Mouse (Mus musculus) urinary bladder, adult 2 months (tissue): Measurements from ENCODE around the gene Usp54. TPM values are rescaled to one million over a fixed set of nuclear protein-coding genes. Genes with fewer than 3 reads are reported as not detected.
"Not testable (repeated sequence)": the region's sequence is repeated elsewhere in the genome, so short reads cannot be mapped to it uniquely, and the experiment has no call there.

Experiments used
- DNase-seq: peaks from one replicate; pipeline ENCODE4 v3.0.0; 2022; ENCODE audit warnings: low spot score
- polyA plus RNA-seq: library from polyadenylated mRNA; depleted of rRNA; stranded (reverse); fragments of >200 nt; gene quantifications from 2 replicates; pipeline ENCODE4 v1.2.3, GENCODE M21; 2012

Usp54 gene
- polyA plus RNA-seq, 1 experiment = 16.0 TPM

DNA sequence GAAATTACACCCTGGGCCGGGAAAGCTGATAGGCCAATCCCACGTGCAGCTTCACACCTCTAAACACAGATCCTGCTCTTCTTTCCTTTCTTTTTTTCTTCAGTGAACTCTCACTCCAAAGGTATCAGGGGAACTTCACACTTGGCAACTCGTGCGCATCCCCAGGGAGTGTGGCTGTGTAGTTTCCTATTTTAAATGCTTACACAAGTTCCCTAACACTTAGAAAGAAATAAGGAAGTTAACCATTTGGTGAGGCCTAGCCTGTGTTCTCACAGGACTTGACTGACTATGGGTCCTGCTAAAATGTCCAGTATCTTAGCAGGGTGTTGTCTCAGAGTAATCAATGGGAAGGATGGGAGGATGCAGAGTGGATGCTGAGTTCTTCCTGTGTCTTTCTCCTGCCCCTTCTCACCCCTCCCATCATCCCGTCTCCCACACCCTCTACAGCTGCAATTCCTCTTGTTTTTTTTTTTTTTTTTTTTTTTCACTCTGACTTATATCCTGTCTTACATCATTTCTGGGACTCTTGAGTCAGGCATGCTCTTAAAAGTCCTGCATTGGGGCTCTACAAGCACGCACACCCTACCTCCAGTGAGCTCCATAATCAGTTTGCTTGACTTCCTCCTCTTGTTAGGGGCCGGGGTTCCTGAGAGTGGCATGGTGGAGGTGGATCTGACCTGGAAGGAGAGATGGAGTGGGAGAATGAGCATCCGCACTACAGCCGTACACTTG is 14.0 kb upstream of the Usp54 start:
- DNase-seq = no peak

DNA sequence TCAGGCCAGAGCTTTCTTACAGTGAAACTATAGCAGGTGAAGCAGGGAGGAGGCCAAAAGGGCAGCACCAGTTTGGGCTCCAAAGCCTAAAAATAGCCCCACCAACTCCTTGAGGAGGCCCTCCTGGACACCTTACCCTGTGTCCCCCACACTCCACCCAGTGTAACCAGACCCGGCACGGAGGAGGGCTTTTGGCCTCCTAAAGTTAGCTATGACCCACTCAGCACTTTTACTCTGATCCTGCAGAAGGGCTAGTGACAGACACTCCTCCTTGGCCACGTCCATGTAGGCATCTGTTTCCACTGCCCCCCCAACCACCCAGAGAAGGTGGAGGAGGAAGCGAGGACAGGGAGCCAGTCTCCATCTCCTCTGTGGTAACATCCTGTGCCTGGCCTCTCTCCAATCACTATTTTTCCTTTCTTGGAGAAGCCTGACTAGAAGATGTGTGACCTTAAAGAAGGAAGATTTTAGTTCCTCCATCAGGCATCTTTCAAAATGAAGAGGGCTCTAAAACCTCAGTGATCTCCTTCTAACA is 10.9 kb upstream of the Usp54 start:
- no peak for DNase-seq

DNA sequence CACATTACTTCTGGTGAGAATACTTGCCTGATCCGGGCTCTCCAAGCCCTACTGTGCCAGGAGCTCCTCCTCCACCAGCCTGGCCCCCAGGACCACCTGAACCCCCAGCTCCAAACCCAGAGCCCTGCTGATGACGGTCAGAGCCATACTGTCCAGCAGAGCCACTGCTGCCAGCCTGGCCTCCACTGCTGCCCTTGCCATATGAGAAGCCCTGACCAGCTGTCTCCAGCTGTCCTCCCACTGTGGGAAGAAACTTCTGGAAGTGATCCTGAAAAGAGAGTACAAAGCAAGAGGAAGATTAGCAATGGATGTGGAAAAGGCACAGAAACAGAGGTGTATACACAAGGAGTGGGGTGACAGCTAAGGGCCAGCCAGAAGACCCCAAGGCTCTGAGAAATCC is 10.1 kb upstream of the Usp54 start:
- no peak for DNase-seq

DNA sequence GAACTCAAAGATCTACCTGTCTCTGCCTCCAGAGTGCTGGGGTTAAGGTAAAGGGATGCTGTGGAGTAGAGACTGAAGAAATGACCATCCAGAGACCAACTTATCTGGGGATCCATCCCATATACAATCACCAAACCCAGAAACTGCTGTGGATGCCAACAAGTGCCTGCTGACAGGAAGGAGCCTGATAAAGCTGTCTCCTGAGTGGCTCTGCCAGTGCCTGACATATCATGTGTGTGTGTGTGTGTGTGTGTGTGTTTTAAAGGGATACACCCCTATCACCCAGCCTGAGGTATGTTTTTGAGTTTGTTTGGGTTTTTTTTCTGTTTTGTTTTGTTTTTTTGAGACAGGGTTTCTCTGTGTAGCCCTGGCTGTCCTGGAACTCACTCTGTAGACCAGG is 5.5 kb upstream of the Usp54 start:
- no peak for DNase-seq

DNA sequence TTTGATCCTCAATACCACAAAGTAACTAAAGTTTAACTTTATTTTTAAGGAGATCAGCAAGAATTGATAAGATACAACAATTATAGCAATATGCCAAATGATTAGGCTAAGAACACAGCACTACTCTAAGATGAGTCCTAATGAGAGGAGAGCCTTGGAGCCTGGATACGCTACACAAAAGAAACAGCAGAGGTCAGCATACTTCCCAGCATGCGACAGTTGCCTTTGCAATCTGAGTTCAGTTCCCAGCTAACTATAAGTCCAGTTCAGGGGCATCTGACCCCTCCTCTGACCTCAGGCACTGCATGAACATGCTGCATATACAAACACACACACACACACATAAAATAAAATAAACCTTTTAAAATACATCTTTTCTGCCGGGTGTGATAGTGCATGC is 4.7 kb upstream of the Usp54 start:
- DNase-seq = no peak

DNA sequence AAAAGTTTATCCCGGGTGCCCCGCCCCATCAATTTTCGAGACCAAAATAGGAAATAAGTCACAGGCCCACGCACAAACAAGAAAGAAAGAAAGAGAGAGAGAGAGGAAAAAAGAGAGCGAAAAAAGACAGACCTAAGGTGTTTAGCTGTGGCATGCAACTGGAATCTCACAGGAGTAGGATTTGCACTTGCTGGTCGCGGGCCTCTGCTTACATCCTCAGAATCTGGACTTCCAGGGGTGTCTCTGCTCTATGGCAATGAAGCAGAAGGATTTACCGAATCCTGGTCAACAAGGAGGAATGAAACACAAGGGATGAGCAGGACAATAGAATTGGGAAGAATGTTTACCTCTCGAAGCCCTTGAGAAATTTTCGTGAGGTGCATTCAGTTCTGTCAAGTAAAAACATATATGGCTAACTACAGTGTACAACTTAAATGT is 594 bp upstream of the Usp54 start:
- DNase-seq = no peak

DNA sequence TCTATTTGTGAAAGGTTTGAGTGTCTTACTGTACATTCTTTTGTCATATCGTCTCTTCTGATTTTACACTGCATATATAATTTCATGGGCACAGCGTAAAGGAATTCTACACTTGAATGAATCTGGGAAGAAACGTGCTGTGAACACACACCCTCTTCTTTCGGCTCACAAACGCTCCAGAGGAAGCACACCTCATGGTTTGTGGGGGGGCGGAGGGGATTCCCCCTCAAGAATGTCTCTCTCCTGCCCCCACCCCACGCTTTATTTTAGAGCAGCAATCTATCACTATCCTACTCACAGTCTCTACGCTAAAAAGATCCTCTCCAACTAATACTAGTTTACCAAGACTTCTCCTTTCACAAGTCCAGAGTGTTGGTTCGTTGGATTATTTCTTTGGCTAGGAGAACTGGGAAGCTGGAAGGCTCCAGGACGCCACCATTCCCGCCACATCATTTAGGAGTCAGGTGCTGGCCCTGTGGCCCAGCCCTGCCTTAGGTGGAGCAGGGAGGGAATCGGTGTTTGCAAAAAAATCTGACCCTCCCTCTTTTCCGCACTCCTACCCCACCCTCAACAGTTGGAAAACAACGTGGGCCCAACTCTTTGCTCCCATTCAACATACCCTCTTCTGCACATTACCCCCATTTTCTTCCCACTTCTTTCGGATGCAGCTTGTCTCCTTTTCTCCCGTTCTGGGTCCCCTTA is 794 bp downstream of the Usp54 start:
- DNase-seq = no peak

DNA sequence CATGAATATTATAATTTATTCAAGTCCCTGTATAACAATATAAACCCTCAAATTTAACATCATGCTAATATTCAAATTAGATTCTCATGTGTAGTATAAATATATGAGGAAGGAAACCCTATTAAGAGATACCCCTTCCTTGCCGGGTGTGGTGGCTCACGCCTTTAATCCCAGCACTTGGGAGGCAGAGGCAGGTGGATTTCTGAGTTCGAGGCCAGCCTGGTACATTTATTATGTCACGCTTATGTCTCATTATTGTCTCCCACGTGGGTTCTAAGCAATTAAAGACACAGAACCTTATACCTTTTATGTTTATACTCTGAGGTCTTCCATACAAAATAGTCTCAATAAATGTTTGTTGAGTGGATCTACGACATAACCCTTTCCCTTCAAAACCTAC is 2.2 kb downstream of the Usp54 start:
- no peak for DNase-seq

DNA sequence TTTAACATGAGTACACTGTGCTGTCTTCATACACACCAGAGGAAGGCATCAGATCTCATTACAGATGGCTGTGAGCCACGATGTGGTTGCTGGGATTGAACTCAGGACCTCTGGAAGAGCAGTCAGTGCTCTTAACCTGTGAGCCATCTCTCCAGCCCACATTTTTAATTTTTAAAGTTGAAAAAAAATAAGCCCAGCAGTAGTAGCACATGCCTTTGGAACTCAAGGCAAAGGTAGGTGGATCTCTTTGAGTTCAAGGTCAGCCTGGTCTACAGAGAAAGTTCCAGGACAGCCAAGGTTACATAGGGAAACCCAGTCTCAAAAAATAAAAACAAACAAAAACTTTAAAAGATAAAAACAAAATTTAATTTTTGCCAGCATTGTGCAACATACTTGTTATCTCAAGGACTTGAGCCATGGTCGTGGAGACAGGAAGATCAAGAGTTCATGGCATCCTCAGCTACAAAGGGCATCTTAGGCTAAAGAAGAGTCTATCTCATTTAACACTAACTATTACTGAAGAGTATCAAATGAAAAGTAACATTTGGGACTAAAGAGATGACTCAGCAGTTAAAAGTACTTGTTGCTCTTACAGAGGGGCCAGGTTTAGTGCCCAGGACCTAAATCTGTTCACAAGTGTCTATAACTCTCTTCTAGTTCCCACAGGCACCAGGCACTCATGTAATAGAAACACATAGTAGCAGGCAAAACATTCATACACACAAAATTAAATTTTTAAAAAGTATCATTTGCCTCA is 2.9 kb downstream of the Usp54 start:
- DNase-seq = no peak

DNA sequence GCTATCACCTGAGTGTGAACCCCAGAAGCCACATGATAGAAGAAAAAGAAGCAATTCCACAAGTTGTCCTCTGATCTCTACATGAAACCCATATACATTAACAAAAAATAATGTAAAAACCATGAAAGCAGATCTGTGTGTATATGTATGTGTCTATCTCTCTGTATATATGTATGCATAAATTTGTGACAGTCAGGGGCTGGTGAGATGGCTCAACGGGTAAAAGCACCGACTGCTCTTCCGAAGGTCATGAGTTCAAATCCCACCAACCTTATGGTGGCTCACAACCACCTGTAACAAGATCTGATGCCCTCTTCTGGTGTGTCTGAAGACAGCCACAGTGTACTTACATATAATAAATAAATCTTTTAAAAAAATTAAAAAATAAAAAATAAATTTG is 3.9 kb downstream of the Usp54 start:
- not testable (repeated sequence) for DNase-seq

DNA sequence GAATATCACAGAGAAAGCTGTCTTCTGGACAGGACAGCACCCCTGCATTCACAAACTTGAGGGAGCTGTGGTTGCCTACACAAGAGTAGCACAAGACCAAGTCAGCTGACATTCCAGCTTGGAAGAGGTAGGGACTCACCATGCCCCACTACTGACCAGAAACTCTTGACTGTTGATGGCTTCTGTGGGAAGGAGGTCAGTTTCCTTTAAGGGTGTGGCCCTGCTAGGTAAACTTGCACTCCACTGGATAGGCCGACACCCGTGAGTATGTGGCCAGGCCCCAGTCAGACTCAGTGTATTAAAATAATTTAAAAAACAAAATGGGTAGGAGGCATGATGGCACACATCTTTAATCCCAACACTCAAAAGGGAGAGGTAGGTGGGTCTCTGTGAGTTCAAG is 5.3 kb downstream of the Usp54 start:
- DNase-seq = no peak

DNA sequence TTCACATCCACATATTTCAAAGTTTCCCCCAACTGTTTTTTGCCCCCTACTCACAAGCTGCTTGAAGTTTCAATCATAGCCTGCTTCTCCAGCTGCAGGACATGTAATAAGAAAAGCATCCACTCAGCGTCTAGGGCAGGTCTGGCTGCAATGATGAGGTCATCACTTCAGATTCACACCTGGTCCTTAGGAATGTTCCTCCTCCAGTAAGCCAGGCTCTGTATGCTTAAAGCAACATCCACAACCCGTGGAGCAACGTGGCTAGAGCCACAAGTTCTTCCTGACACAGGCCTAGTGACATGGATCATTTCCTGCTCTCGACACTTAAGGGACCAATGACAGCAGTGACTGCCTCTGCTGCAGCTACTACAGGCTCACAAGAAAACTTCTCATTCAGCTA is 9.6 kb downstream of the Usp54 start:
- DNase-seq = no peak

DNA sequence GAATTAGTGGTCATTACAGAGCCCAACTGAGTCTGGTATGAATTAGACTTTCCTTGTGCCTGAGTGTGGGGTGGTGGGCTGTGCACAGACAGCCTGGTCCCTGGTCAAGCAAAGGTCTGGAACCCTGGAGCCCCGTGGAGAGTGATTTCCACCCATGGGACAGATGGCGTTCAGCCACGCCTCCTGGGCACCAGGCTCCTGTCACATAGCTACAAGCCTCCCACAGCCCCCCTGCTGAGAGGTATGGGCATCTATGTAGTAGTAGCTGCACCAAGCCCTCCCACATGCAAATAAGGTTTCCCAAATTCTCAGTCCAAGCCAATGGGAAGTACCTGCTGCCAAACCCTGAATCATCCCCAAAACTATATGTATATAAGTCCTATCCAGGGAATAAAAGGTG is 13.9 kb downstream of the Usp54 start:
- no peak for DNase-seq

DNA sequence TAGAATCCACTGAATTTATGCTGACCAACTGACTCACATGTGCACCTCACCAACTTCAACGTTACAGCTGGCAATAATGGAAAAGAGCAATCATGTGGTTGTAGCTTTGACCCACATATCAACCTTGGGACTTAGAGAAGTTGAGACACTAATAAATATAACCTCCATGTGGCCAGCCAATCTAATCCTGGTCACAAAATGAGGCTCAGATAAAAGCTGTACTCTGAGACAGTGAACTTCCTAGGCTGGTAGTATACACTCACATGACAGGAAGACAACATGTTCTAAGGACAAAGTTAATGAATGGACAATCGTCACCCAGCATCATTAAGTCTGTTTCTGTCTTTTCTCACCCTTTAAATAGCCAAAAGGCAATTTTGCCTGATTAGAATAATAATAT is 14.4 kb downstream of the Usp54 start:
- DNase-seq = no peak

DNA sequence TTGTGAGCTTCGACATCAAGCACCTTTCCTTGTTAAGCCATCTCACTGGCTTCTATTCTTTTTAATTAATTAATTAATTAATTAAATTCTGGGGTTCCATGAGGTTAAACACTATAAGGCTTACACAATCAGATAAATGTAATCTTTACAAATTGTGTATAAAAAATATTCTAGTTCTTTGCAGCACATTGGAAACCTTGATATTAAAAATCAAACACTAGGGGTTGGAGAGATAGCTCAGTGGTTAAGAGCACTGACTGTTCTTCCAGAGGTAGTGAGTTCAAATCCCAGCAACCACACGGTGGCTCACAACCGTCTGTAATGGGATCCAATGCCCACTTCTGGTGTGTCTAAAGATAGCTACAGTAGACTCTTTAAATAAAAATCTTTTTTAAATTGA is 18.0 kb downstream of the Usp54 start:
- no peak for DNase-seq

DNA sequence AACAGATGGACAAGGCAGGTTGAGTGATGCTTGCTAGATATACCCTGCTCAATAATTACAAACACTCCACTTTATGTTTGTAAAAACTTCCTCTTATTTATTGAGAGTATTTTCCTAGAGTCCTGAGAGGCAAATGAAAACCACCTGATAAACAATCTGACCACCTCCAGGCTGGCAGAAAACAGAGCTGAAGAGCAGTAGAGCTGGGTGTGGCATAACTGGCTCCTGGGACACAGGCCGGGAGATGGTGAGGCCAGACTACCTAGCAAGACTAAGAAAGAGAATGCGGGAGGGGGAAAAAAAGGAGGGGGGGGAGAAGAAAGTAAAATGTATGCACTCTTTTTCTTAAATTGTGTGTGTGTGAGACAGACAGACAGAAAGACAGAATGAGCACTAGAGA is 18.5 kb downstream of the Usp54 start:
- DNase-seq = no peak

DNA sequence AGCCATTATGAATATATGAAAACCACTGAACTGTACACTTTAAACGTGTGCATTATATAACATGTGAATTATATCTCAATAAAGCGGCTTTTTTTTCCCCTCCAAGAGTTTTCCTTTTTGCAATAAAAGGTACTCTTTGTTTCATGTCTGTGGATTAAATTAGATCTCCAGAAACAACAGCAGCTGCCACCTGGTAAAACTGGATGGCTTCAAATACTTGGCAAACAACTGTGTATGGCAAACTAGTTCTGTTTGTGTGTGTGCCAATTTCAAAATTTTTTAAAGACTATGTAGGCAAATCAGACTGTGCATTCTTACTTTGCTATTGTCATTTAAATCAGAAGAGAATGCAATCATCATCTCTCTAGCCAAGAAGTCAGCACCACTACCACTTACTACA is 19.0 kb downstream of the Usp54 start:
- DNase-seq = no peak

DNA sequence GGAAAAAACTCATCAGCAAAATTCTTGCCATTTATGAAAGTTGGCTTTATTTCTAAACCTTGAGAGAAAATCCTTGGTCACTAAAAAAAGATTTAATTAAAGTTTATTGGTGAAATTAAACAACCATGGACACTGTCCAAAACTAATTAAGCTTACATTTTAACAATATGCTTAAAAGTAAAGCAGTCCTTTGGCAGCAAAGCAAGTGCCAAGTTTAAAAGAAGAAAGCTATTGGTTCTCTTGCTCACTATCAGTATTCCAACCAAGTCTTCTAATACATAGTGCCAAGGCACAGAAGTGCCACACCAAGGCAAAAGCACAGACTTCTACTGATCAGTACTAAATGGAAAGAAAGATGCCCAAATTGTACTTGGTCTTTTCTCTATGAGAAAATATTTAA is 21.7 kb downstream of the Usp54 start:
- no peak for DNase-seq

DNA sequence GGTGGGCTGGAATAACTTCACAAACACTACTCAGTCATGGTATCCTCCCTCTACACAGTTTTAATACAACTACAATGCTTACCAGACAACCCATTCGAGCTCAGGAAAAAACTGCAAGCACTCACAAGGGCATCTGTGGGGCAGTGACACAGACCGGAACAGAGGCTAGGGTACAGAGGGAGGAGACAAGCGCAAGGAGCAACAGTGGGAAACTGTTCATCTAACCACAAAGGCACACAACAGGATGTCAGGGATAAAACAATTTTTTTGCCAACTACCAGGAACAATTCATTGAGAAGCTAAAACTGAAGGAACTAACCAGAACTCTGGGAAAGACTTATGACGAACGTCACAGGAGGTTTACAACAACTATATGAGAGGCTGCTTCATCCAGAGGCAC is 22.7 kb downstream of the Usp54 start:
- DNase-seq = no peak

DNA sequence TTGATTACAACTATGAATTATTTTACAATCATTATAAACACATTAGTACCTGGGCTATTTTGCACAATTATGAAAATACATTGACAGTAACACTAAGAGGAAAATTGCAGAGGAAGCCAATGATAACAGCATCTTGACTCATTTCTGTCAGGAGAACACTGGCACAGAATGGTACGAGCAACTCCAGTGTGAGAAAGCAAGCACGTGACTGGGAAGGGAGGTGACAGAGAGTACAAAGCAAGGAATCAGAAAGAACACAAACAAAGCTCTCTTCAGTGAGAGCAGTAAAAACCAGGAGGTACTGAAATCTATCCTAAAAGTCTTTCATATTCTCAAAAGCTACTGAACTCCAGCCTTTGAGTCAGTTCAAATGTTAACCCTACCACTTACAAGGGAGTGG is 24.4 kb downstream of the Usp54 start:
- DNase-seq = no peak

DNA sequence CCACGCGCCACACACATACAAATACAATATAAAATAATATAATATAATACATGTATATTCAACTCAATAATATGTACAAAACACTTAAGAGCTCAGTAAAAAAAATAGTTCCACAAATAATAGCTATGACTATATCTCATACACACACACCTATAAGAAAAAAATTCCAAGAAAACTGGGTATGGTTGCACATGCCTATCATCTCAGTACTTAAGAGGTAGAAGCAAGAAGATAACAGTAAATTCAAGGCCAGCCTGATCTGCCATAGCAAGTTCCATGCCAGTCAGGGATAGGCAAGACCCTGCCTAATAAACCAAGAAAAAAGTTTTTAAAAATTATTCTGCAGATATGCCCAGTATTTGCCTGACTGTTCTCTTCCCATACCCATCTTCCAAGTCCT is 25.8 kb downstream of the Usp54 start:
- no peak for DNase-seq

DNA sequence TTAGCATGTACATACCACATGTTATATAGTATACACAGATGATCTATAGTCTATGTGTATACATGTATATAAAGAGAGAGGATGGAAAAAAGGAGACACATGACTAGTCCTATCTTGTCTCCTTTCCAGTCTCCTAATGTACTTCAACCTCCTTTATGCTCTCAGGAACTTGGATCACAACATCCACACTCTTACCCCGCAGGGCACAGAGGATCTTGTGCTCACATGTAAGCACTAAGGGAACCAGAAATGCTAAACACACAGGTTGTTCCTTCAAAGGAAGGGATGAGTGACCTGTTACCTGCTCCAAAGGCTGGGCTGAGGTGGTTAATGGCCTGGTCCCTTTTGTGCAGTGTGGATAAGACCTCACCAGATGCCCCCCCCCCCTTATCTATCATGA is 28.0 kb downstream of the Usp54 start:
- DNase-seq = no peak

DNA sequence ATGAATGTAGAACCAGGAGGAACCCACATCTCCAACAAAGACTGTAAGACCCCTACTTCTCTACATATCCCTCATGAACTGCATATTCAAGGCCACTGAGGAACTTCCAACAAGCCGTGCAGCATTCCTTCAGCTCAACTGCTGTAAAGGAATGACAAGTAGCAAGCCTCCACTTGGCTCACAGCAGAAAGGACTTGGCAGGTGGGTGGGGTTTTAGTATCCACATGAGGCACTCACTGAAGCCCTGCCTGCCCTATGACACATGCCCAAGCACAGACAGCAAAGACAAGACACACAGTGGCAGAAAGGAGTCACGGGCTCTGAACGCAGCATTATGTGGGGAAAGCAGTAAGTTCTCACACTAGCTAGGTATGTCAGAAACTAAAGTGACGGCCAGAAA is 30.7 kb downstream of the Usp54 start:
- peak; percentile 33 for DNase-seq
